Mouse (Mus musculus) liver, postnatal 0 days (tissue): Measurements from ENCODE around the gene Eif4g3.

Experiments used
- CTCF ChIP-seq: sonication (generic); IDR thresholded peaks from 2 replicates; pipeline ENCODE4 v1.5.1; 2016; ENCODE audit warnings: antibody characterized with exemption, low read depth
- EP300 ChIP-seq: IDR thresholded peaks from 2 replicates; pipeline ENCODE4 v1.6.1; 2016; ENCODE audit warnings: antibody characterized with exemption, low read depth, mild to moderate bottlenecking

DNA sequence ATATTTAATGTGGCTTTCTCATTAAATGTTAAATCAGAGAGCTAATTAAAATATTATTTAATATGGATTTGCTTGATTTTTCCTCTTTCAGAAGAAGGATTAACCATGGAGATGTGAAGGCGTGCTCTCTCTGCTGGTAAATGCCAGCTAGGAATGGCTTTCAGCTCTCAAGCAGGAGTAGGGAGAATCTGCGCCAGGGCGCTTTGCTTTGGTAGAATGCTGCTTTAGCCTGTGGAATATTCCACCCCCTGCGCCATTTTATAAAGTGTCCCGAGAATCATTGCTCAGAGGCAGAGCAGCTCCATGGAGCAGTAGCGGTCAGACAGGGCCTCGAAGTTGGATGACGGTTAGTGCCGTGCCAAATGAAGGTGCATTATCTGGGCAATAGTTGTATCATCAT is 58.7 kb downstream of the Eif4g3 start:
- no peak for TF ChIP-seq CTCF
- no peak for TF ChIP-seq EP300
